Mouse (Mus musculus): ENCODE measurements at regions not wholly inside any gene's neighbourhood (a gene's known extent, or its start where the extent isn't known, plus 50 kb on each side); places are given as distances from the start of the nearest gene placed in this dataset.

- no peak for DNase-seq (ENCODE audit: low read depth)
These were observed 53.3 kb upstream of the Ptpn12 start for GRCm38 (mm10) chr5:21109030-21109429.

DNA sequence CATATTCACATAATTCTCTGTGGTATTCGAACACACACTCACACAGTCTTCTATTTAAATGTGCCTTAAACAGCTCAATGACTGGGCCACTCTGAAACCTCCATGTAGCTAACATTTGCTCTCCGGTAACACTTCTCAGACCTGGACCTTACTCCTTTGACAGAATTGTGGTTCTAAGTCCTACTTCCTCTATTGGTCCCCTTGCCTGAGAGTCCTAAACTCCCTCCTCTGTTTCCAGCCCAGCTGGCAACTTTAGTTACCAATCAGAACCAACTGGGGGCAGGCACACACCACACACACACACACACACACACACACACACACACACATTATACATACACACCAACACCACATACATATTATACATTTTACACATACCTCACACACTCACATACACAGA is 57.7 kb upstream of the Ptpn12 start:
- DNase-seq (ENCODE audit: low read depth), result no peak

- peak; percentile 71 for DNase-seq (ENCODE audit: low read depth)
These were observed 59.8 kb upstream of the Ptpn12 start for GRCm38 (mm10) chr5:21115552-21115951.

DNA sequence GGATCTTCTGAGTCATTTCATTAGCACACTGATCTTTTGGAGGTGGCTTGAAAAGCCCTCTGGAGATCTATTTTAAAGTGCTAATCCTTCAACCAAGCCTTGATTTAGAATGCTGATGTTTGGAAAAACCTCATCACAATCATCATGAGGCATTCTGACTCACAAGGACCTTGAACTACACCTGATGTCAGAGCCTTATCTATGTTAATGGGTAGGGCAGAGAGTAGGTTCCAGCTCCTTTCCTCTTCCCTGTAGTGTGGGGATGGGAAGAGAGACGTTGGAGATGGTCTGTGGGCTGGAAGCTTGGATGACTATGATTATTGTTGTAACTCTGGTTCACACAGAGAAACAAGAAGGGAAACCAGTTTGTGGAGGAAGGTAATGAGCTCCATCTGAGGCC is 63.0 kb upstream of the Gsap start:
- DNase-seq (ENCODE audit: low read depth), result no peak

GRCm38 (mm10) chr5:21125085-21125484 is 61.0 kb upstream of the Gsap start:
- DNase-seq (ENCODE audit: low read depth), result no peak

DNA sequence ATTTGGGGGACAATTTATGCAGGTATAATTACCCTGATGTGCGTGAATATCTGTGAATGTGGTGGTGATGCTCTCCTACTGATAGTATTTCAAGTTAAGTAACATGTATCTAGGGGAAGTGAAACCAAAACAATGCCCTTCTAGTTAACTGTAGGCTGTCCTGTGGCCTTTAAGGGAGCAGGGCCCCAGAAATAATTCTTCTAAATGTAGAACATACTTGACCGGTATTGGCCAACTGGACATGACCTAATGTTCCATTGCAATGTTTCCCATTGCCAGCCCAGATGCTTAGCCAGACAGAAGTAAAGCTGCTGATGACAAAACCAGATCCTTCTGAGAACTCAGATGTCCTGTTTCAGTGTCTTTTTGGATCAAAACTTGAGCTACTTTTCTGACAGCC is 54.9 kb upstream of the Gsap start:
- no peak for DNase-seq (ENCODE audit: low read depth)

- DNase-seq (ENCODE audit: low read depth), result peak; percentile 60
These were observed 54.1 kb upstream of the Gsap start for GRCm38 (mm10) chr5:21131943-21132342.

DNA sequence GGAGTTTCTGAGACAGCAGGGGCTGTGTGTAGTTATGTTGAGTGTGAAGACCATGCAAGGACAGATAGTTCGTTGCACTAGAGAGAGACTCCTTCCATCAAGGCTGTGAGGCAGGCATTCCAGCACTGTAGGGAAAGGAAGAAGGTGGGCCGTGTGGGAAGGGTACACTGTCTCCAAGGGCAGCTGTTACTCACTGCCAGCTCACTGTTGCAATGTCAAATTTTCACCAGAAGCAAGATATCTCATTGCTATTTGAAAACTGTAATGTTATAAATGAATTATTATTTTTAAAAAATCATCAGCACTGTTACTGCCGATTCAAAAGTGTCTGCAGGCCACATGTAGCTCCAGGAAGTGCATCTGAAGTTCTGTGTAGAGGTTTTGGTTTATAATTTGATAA is 50.6 kb upstream of the Gsap start:
- no peak for DNase-seq (ENCODE audit: low read depth)

GRCm38 (mm10) chr5:21136081-21136480 is 50.0 kb upstream of the Gsap start:
- DNase-seq (ENCODE audit: low read depth), result no peak
